Mouse (Mus musculus) megakaryocyte, embryonic 14.5 days (primary cell): ENCODE measurements around the gene Nsd1.

Source experiments
- FLI1 ChIP-seq: IDR thresholded peaks from 2 replicates; pipeline ENCODE4 v1.6.1; 2012; ENCODE audit warnings: low read length, inconsistent platforms, mixed read lengths
- GATA1 ChIP-seq: IDR thresholded peaks from 3 replicates; pipeline ENCODE4 v1.6.1; 2012; ENCODE audit warnings: mixed read lengths, low read length, inconsistent platforms, borderline replicate concordance

GRCm38 (mm10) chr13:55230701-55231100 lies 21.1 kb downstream of the Nsd1 start:
- TF ChIP-seq FLI1 = no peak
- no peak for TF ChIP-seq GATA1
